12 mouse cellular contexts compared by ENCODE assay signal in genomic region chr3:31213802-31214201, GRCm38 (mm10).
DNase-seq lines count a peak whose midpoint lies in the region; ATAC-seq and TF ChIP-seq lines count a peak whose summit lies in the region.
"Had no signal": no experiment of that assay in that cellular context is flagged by ENCODE, and none has a peak within 500 bp of the region (broad histone marks: within the 10 kb centered on the region; RNA-seq: fewer than 3 reads in every experiment).

No protein-coding gene starts in this region.

- no peak overlapping the region for H3K4me2 ChIP-seq in hindbrain, postnatal 0 days (ENCODE audit: low read depth, low read length)
- H3K4me2 ChIP-seq: liver, embryonic 15.5 days had no signal

- peaks cover 48% of the 10 kb centered on the region for H3K4me1 ChIP-seq in embryonic facial prominence, embryonic 10.5 days
- no peaks in the 10 kb centered on the region for H3K4me1 ChIP-seq in hindbrain, postnatal 0 days (ENCODE audit: insufficient read depth, low read length)
- H3K4me1 ChIP-seq: liver, embryonic 15.5 days had no signal

- WGBS in embryonic facial prominence, embryonic 10.5 days: 30% methylated on average over 3 of the region's 3 CpGs
- 8% methylated on average over 3 of the region's 3 CpGs for WGBS in hindbrain, postnatal 0 days

- H3K9ac ChIP-seq in hindbrain, postnatal 0 days (replicated peaks; ENCODE audit: low read length): no peak overlapping the region
- H3K9ac ChIP-seq: liver, embryonic 15.5 days had no signal

- H3K4me3 ChIP-seq in embryonic facial prominence, embryonic 10.5 days: no peak overlapping the region
- H3K4me3 ChIP-seq in hindbrain, postnatal 0 days (ENCODE audit: low read length): no peak overlapping the region
- H3K4me3 ChIP-seq: liver, embryonic 15.5 days had no signal

- peak; percentile 71 for ATAC-seq in hindbrain, postnatal 0 days
- no peak for ATAC-seq in megakaryocyte-erythroid progenitor cell, adult 5-6 weeks (replicated peaks; ENCODE audit: low FRiP score, low TSS enrichment, poor library complexity, severe bottlenecking)
- ATAC-seq: activated CD4-positive, CD25-positive, alpha-beta regulatory T cell, adult 4 months; CD4-positive, CD25-positive, alpha-beta regulatory T cell, adult 4 months had no signal

- no peaks in the 10 kb centered on the region; the same call in 1 of the 2 replicates for H3K27me3 ChIP-seq in embryonic facial prominence, embryonic 10.5 days (replicated peaks; ENCODE audit: low read depth, poor library complexity, severe bottlenecking)
- no peaks in the 10 kb centered on the region for H3K27me3 ChIP-seq in hindbrain, postnatal 0 days (ENCODE audit: insufficient read depth, low read length)
- H3K27me3 ChIP-seq: liver, embryonic 15.5 days had no signal

- H3K27ac ChIP-seq in embryonic facial prominence, embryonic 10.5 days (replicated peaks): peak overlapping the region; percentile 83
- peak overlapping the region; percentile 65; the same call in 1 of the 2 replicates for H3K27ac ChIP-seq in hindbrain, postnatal 0 days
- H3K27ac ChIP-seq: liver, embryonic 15.5 days had no signal

- no peaks in the 10 kb centered on the region for H3K36me3 ChIP-seq in embryonic facial prominence, embryonic 10.5 days (replicated peaks)
- H3K36me3 ChIP-seq in hindbrain, postnatal 0 days (ENCODE audit: insufficient read depth, low read length): no peaks in the 10 kb centered on the region
- H3K36me3 ChIP-seq: liver, embryonic 15.5 days had no signal

- TF ChIP-seq CTCF in hindbrain, postnatal 0 days (IDR thresholded peaks at IDR 0.05; ENCODE audit: low read depth): no peak

- no peaks in the 10 kb centered on the region for H3K9me3 ChIP-seq in embryonic facial prominence, embryonic 10.5 days
- H3K9me3 ChIP-seq in hindbrain, postnatal 0 days (ENCODE audit: low read length): no peaks in the 10 kb centered on the region
- H3K9me3 ChIP-seq: liver, embryonic 15.5 days had no signal

- peak; percentile 34 to 50 for DNase-seq in layer of hippocampus, adult 8-10 months (ENCODE audit: low spot score in 2 of 2)
- DNase-seq in layer of hippocampus, postnatal 10 days (ENCODE audit: low spot score in 2 of 2): no peak
- DNase-seq in embryonic facial prominence, embryonic 10.5 days (ENCODE audit: low spot score): no peak
- peak; percentile 35 for DNase-seq in hindbrain, postnatal 0 days (ENCODE audit: low spot score)
- peak; percentile 32 for DNase-seq in retina, embryonic 14.5 days (ENCODE audit: low spot score)
- no peak for DNase-seq in urinary bladder, adult 18-20 months (ENCODE audit: low spot score in 2 of 2)
- DNase-seq in ovary, postnatal 10 days (ENCODE audit: low spot score): no peak
- DNase-seq: kidney, postnatal 14 days had no signal

Comparison
In these comparisons a context has a peak if more than half of its experiments do, and no peak if none do; other contexts are left out.
1. DNase-seq: peak in layer of hippocampus, adult 8-10 months (2 of 2), hindbrain, postnatal 0 days (single experiment) and retina, embryonic 14.5 days (single experiment); none in layer of hippocampus, postnatal 10 days (0 of 2), embryonic facial prominence, embryonic 10.5 days (single experiment), urinary bladder, adult 18-20 months (0 of 2) and ovary, postnatal 10 days (single experiment).